8 mouse cellular contexts compared by ENCODE assay signal in genomic region chr8:120265471-120265870, GRCm38 (mm10). TPM values are rescaled to one million over a fixed set of nuclear protein-coding genes. Genes with fewer than 3 reads are reported as not detected.
A peak's percentile ranks its signal among the peaks of the same experiment; 100 is the strongest.
DNase-seq lines count a peak whose midpoint lies in the region; ATAC-seq and TF ChIP-seq lines count a peak whose summit lies in the region.

No protein-coding gene starts in this region.

- peak; percentile 76 to 84 for DNase-seq in adrenal gland, postnatal 36 days
- peak; percentile 75 to 87 for DNase-seq in gastrocnemius, postnatal 36 days
- peak; percentile 80 for DNase-seq in intestine, embryonic 14.5 days (ENCODE audit: low spot score)
- DNase-seq in neural tube, embryonic 10.5 days (ENCODE audit: extremely low spot score, low spot score) = peak; percentile 83
- DNase-seq in thymus, postnatal 25 days = no peak

- no peaks in the 10 kb centered on the region for H3K9me3 ChIP-seq in E14TG2a.4 (ENCODE audit: low read length)
- no peaks in the 10 kb centered on the region for H3K9me3 ChIP-seq in intestine, embryonic 14.5 days (ENCODE audit: control insufficient read depth, low read length)
- no peaks in the 10 kb centered on the region for H3K9me3 ChIP-seq in liver, embryonic 12.5 days (replicated peaks)

- ATAC-seq in intestine, embryonic 14.5 days (replicated peaks; ENCODE audit: low FRiP score, low TSS enrichment, low read depth) = peak; percentile 67
- peak; percentile 36; the same call in 1 of the 2 replicates for ATAC-seq in liver, embryonic 12.5 days
- ATAC-seq in erythroblast, adult 5-6 weeks (replicated peaks; ENCODE audit: low FRiP score, poor library complexity, severe bottlenecking) = no peak

- peak overlapping the region; percentile 95 for H3K27ac ChIP-seq in intestine, embryonic 14.5 days (ENCODE audit: low read depth)
- peak overlapping the region; percentile 39; the same call in 1 of the 2 replicates for H3K27ac ChIP-seq in liver, embryonic 12.5 days

- no peak for TF ChIP-seq CTCF in E14TG2a.4 (conservative IDR thresholded peaks at IDR 0.05; ENCODE audit: low read length)

- H3K4me3 ChIP-seq in E14TG2a.4 (replicated peaks; ENCODE audit: low read length) = peak overlapping the region; percentile 49
- H3K4me3 ChIP-seq in intestine, embryonic 14.5 days (ENCODE audit: low read depth, low read length) = no peak overlapping the region
- H3K4me3 ChIP-seq in liver, embryonic 12.5 days = no peak overlapping the region

- H3K4me2 ChIP-seq in intestine, embryonic 14.5 days (ENCODE audit: low read length) = peak overlapping the region; percentile 32
- no peak overlapping the region for H3K4me2 ChIP-seq in liver, embryonic 12.5 days

- intact Hi-C loops in gastrocnemius, postnatal 36 days (cut with DNase I) = loop anchor here (5.0 kb wide), 1 partner anchor 53 kb away; no protein-coding TSS in a partner anchor

- H3K36me3 ChIP-seq in E14TG2a.4 (ENCODE audit: insufficient read depth, low read length) = no peaks in the 10 kb centered on the region
- H3K36me3 ChIP-seq in intestine, embryonic 14.5 days (ENCODE audit: control insufficient read depth, insufficient read depth, low read length) = no peaks in the 10 kb centered on the region
- H3K36me3 ChIP-seq in liver, embryonic 12.5 days = no peaks in the 10 kb centered on the region

- 0 out of 2 replicates have a peak overlapping the region, but pooled peaks have one; percentile 18 for H3K9ac ChIP-seq in intestine, embryonic 14.5 days (ENCODE audit: low read length)
- no peak overlapping the region for H3K9ac ChIP-seq in liver, embryonic 12.5 days

- H3K27me3 ChIP-seq in E14TG2a.4 (ENCODE audit: insufficient read depth, low read length) = peaks cover 73% of the 10 kb centered on the region
- no peaks in the 10 kb centered on the region for H3K27me3 ChIP-seq in intestine, embryonic 14.5 days (replicated peaks; ENCODE audit: control insufficient read depth, insufficient read depth, low read length)
- H3K27me3 ChIP-seq in liver, embryonic 12.5 days (replicated peaks) = peaks cover 93% of the 10 kb centered on the region

- H3K4me1 ChIP-seq in E14TG2a.4 (replicated peaks; ENCODE audit: low read depth, low read length) = peaks cover 72% of the 10 kb centered on the region
- peaks cover 80% of the 10 kb centered on the region for H3K4me1 ChIP-seq in intestine, embryonic 14.5 days (replicated peaks; ENCODE audit: control insufficient read depth, insufficient read depth, low read length)
- peaks cover 9% of the 10 kb centered on the region for H3K4me1 ChIP-seq in liver, embryonic 12.5 days

- WGBS in intestine, embryonic 14.5 days = 4% methylated on average over 4 of the region's 4 CpGs
- 51% methylated on average over 4 of the region's 4 CpGs for WGBS in liver, embryonic 12.5 days (ENCODE audit: insufficient replicate concordance)

RNA-seq across cellular contexts. Expression of gene Gse1, which starts 37.2 kb away (rescaled TPM):
- 10 to 100 TPM; 25.9 to 30.2 TPM for total RNA-seq in adrenal gland, postnatal 36 days (2021)
- total RNA-seq in gastrocnemius, postnatal 36 days (2021) = 10 to 100 TPM; 28.9 to 30.8 TPM
- 13.3 and 16.7 TPM in 2 replicates for polyA plus RNA-seq in intestine, embryonic 14.5 days (2014; fragmentation: Nextera tagmentation; extraction: Ambion mirVana)
- polyA plus RNA-seq in liver, embryonic 12.5 days (2016; fragmentation: Nextera tagmentation; extraction: Ambion mirVana) = 14.5 and 15.9 TPM in 2 replicates
- total RNA-seq in erythroblast, adult 5-6 weeks (2015; ENCODE audit: low replicate concordance) = 23.2 and 30.0 TPM in 2 replicates
- 37.8 and 38.3 TPM in 2 replicates for total RNA-seq in erythroblast, adult 5-6 weeks (2017; ENCODE audit: low replicate concordance)
